Mouse (Mus musculus) stomach, postnatal 0 days (tissue): Measurements from ENCODE around the gene Eif2b4.

Experiments used
- CTCF ChIP-seq: IDR thresholded peaks from 2 replicates; pipeline ENCODE4 v1.5.1; 2016; ENCODE audit warnings: antibody characterized with exemption, low read depth, mild to moderate bottlenecking, moderate library complexity
- EP300 ChIP-seq: optimal IDR thresholded peaks from 2 replicates; pipeline ENCODE3; 2016; ENCODE audit warnings: antibody characterized with exemption

DNA sequence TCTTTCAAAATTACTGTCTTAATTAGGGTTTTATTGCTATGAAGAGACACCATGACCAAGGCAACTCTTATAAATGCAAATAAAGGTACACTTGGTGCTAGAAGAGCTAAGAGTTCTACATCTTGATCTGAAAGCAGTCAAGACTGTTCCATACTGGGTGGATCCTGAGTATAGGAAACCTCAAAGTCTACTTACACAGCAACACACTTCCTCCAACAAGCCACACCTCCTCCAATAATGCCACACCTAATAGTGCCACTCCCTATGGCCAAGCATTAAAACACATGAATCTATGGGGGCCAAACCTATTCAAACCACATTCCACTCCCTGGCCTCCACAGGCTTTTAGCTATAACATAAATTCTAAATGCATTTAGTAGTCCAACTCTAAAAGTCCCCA, 30.8 kb downstream of the Eif2b4 start:
- no peak for TF ChIP-seq CTCF
- no peak for TF ChIP-seq EP300
